Mouse (Mus musculus): ENCODE measurements at regions not wholly inside any gene's neighbourhood (a gene's known extent, or its start where the extent isn't known, plus 50 kb on each side); places are given as distances from the start of the nearest gene placed in this dataset.

DNA sequence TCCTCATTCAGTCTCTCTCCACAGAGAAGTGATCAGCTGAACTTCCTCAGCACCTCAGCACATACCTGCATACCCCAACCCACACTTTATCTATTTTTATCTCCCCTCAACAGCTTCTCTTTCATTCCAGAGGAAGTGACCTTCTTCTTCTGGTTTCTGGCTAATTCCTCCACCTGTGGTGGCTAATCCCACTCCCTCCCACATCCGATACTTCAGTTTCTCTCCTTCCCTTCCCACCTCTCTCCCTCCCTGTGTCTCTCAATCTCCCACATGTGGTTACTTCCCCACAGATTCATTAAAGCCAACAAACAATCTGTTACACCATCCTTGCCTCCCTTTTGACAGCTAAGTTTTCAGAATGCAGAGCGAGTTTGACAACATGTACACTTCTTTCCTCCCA, 109.7 kb upstream of the Ell2 start:
- TF ChIP-seq POLR2A (IDR thresholded peaks at IDR 0.05; ENCODE audit: insufficient read length, low read depth), result no peak
- TF ChIP-seq MAX (IDR thresholded peaks at IDR 0.05; ENCODE audit: low read depth), result no peak
- no peak for TF ChIP-seq USF1 (IDR thresholded peaks at IDR 0.05; ENCODE audit: low read depth)
- TF ChIP-seq SRF (IDR thresholded peaks at IDR 0.05; ENCODE audit: control insufficient read depth, insufficient read length, low read depth), result no peak
- TF ChIP-seq TCF12 (IDR thresholded peaks at IDR 0.05; ENCODE audit: insufficient read depth, poor library complexity, severe bottlenecking), result peak; percentile 29
- TF ChIP-seq POLR2AphosphoS2 (IDR thresholded peaks at IDR 0.05; ENCODE audit: insufficient read length, low read depth), result no peak
- no peak for TF ChIP-seq MYOG (IDR thresholded peaks at IDR 0.05; ENCODE audit: control insufficient read depth in 1 of 3, insufficient read depth in 1 of 3, insufficient read length in 2 of 3, low read depth in 2 of 3)
